Mouse (Mus musculus) heart, embryonic 15.5 days (tissue): ENCODE results near the gene Prrt1. TPM values are rescaled to one million over a fixed set of nuclear protein-coding genes. Genes with fewer than 3 reads are reported as not detected.

Experiments used
- ATAC-seq: fragments of 200-750 bp; cut with Nextera tagmentation; replicated peaks from 2 replicates; pipeline ENCODE4 v1.8.0; 2017; ENCODE audit warnings: low read depth, moderate TSS enrichment; ENCODE audit not compliant: insufficient number of reproducible peaks, insufficient read depth, low FRiP score
- H3K27ac ChIP-seq: fragments of 300-500 bp; sonication (generic); 2 replicates; pipeline ENCODE4 v1.5.1; 2015; ENCODE audit warnings: mild to moderate bottlenecking, inconsistent platforms
- H3K27me3 ChIP-seq: fragments of 300-500 bp; sonication (generic); 2 replicates; pipeline ENCODE4 v1.6.1; 2015; ENCODE audit warnings: inconsistent platforms
- H3K36me3 ChIP-seq: fragments of 300-500 bp; sonication (generic); 2 replicates; pipeline ENCODE4 v1.6.1; 2015; ENCODE audit warnings: mild to moderate bottlenecking, inconsistent platforms
- H3K4me1 ChIP-seq: fragments of 300-500 bp; sonication (generic); replicated peaks from 2 replicates; pipeline ENCODE4 v1.6.1; 2015; ENCODE audit warnings: inconsistent platforms
- H3K4me2 ChIP-seq: fragments of 300-500 bp; sonication (generic); 2 replicates; pipeline ENCODE4 v1.6.1; 2015; ENCODE audit warnings: inconsistent platforms, mild to moderate bottlenecking, moderate library complexity
- H3K4me3 ChIP-seq: fragments of 300-500 bp; sonication (generic); 2 replicates; pipeline ENCODE4 v1.5.1; 2015; ENCODE audit warnings: mild to moderate bottlenecking, inconsistent platforms
- H3K9ac ChIP-seq: fragments of 300-500 bp; sonication (generic); 2 replicates; pipeline ENCODE4 v1.6.1; 2015; ENCODE audit warnings: mild to moderate bottlenecking, inconsistent platforms
- H3K9me3 ChIP-seq: fragments of 300-500 bp; sonication (generic); replicated peaks from 2 replicates; pipeline ENCODE4 v1.6.1; 2016; ENCODE audit warnings: inconsistent platforms
- WGBS: fragments of 180-500 bp; shearing (Covaris S2); methylation state at CpG from one replicate; pipeline ENCODE4 v1.1.7; 2015; ENCODE audit warnings: mixed read lengths; 5-methylcytosine and 5-hydroxymethylcytosine counted together
- polyA plus RNA-seq: library from polyadenylated mRNA; unstranded; fragments of >200 nt; fragmentation: Nextera tagmentation; extraction: Ambion mirVana; gene quantifications from 2 replicates; pipeline ENCODE4 v1.2.1, GENCODE M21; 2015

Prrt1 gene
- polyA plus RNA-seq, 1 experiment from 2014 or later = 0.42 TPM

- ATAC-seq = no peak
- no peak overlapping the region for H3K27ac ChIP-seq
These were observed 14.6 kb downstream of the Prrt1 start for GRCm38 (mm10) chr17:34643944-34644343.

GRCm38 (mm10) chr17:34644608-34645007 is 15.3 kb downstream of the Prrt1 start, which contains the start of gene Fkbpl:
Gene Fkbpl (plus strand): TSS chr17:34644764.
- H3K36me3 ChIP-seq = peaks cover 7% of the 10 kb centered on the region; the same call in 1 of the 2 replicates
- peak within 1 kb of the TSS; percentile 84 for H3K4me2 ChIP-seq
- H3K4me3 ChIP-seq = peak within 1 kb of the TSS; percentile 66
- H3K27ac ChIP-seq = peak within 1 kb of the TSS; percentile 79
- H3K4me1 ChIP-seq = peaks cover 41% of the 10 kb centered on the region
- peak within 1 kb of the TSS; percentile 68 for H3K9ac ChIP-seq
- under 1% methylated on average over 16 of the region's 16 CpGs for WGBS
- no peaks in the 10 kb centered on the region for H3K27me3 ChIP-seq
- no peaks in the 10 kb centered on the region for H3K9me3 ChIP-seq
- peak; percentile 73 for ATAC-seq

More at GRCm38 (mm10) chr17:34643944-34644343, 14.6 kb downstream of the Prrt1 start:
- peaks cover 41% of the 10 kb centered on the region for H3K4me1 ChIP-seq
- 67% methylated on average over 10 of the region's 10 CpGs for WGBS
- no peak overlapping the region for H3K4me3 ChIP-seq
- H3K4me2 ChIP-seq = no peak overlapping the region
- no peaks in the 10 kb centered on the region for H3K9me3 ChIP-seq
- no peak overlapping the region for H3K9ac ChIP-seq
- 0 out of 2 replicates have a peak, but pooled peaks cover under 1% of the 10 kb centered on the region for H3K36me3 ChIP-seq
- no peaks in the 10 kb centered on the region for H3K27me3 ChIP-seq

- no peak for ATAC-seq
- H3K4me3 ChIP-seq = peak overlapping the region; percentile 66
- no peaks in the 10 kb centered on the region for H3K9me3 ChIP-seq
- no peaks in the 10 kb centered on the region for H3K27me3 ChIP-seq
- 38% methylated on average over 10 of the region's 10 CpGs for WGBS
- peak overlapping the region; percentile 84 for H3K4me2 ChIP-seq
- peaks cover 41% of the 10 kb centered on the region for H3K4me1 ChIP-seq
- H3K27ac ChIP-seq = peak overlapping the region; percentile 79; the same call in 1 of the 2 replicates
- H3K9ac ChIP-seq = peak overlapping the region; percentile 68
- peaks cover 12% of the 10 kb centered on the region for H3K36me3 ChIP-seq
These were observed 16.0 kb downstream of the Prrt1 start for GRCm38 (mm10) chr17:34645256-34645829.

GRCm38 (mm10) chr17:34645831-34646511 is 16.6 kb downstream of the Prrt1 start:
- no peaks in the 10 kb centered on the region for H3K27me3 ChIP-seq
- H3K4me1 ChIP-seq = peaks cover 34% of the 10 kb centered on the region
- H3K4me2 ChIP-seq = peak overlapping the region; percentile 84
- peaks cover 18% of the 10 kb centered on the region for H3K36me3 ChIP-seq
- no peaks in the 10 kb centered on the region for H3K9me3 ChIP-seq
- H3K27ac ChIP-seq = no peak overlapping the region
- no peak overlapping the region for H3K9ac ChIP-seq
- WGBS = 78% methylated on average over 30 of the region's 30 CpGs
- no peak overlapping the region for H3K4me3 ChIP-seq
- no peak for ATAC-seq

- Histone ChIP-seq H3K4me2 (peak within 1 kb of the TSS; percentile 84), H3K27me3 (no peaks in the 10 kb centered on the region), H3K9me3 (no peaks in the 10 kb centered on the region), H3K36me3 (peaks cover 30% of the 10 kb centered on the region), H3K9ac (peak within 1 kb of the TSS; percentile 88), H3K4me1 (peaks cover 29% of the 10 kb centered on the region), H3K4me3 (peak within 1 kb of the TSS; percentile 100), H3K27ac (peak within 1 kb of the TSS; percentile 76)
- ATAC-seq = peak; percentile 97
- under 1% methylated on average over 66 of the region's 66 CpGs for WGBS
These were observed 17.8 kb downstream of the Prrt1 start, which contains the start of gene Atf6b for GRCm38 (mm10) chr17:34646906-34647787. Gene Atf6b (plus strand): TSS chr17:34647146.

GRCm38 (mm10) chr17:34648141-34648890 is 19.0 kb downstream of the Prrt1 start:
- no peak overlapping the region for H3K27ac ChIP-seq
- no peaks in the 10 kb centered on the region for H3K9me3 ChIP-seq
- no peaks in the 10 kb centered on the region for H3K27me3 ChIP-seq
- no peak for ATAC-seq
- H3K4me2 ChIP-seq = peak overlapping the region; percentile 84
- peak overlapping the region; percentile 100 for H3K4me3 ChIP-seq
- peak overlapping the region; percentile 88; the same call in 1 of the 2 replicates for H3K9ac ChIP-seq
- H3K36me3 ChIP-seq = peaks cover 42% of the 10 kb centered on the region
- WGBS = 80% methylated on average over 16 of the region's 16 CpGs
- peaks cover 29% of the 10 kb centered on the region for H3K4me1 ChIP-seq

- H3K27me3 ChIP-seq = no peaks in the 10 kb centered on the region
- peaks cover 43% of the 10 kb centered on the region for H3K36me3 ChIP-seq
- WGBS = 87% methylated on average over 18 of the region's 18 CpGs
- H3K4me3 ChIP-seq = no peak overlapping the region
- H3K4me1 ChIP-seq = peaks cover 32% of the 10 kb centered on the region
- no peak for ATAC-seq
- H3K4me2 ChIP-seq = no peak overlapping the region
- H3K27ac ChIP-seq = no peak overlapping the region
- no peak overlapping the region for H3K9ac ChIP-seq
- no peaks in the 10 kb centered on the region for H3K9me3 ChIP-seq
These were observed 20.0 kb downstream of the Prrt1 start for GRCm38 (mm10) chr17:34649106-34649864.

- Histone ChIP-seq H3K4me2 (no peak overlapping the region), H3K36me3 (peaks cover 43% of the 10 kb centered on the region), H3K9me3 (no peaks in the 10 kb centered on the region), H3K4me1 (peaks cover 38% of the 10 kb centered on the region), H3K4me3 (no peak overlapping the region), H3K9ac (no peak overlapping the region), H3K27ac (no peak overlapping the region), H3K27me3 (no peaks in the 10 kb centered on the region)
- WGBS = 88% methylated on average over 14 of the region's 14 CpGs
- ATAC-seq = no peak
These were observed 21.4 kb downstream of the Prrt1 start for GRCm38 (mm10) chr17:34650781-34651180.

- no peaks in the 10 kb centered on the region for H3K9me3 ChIP-seq
- no peaks in the 10 kb centered on the region for H3K27me3 ChIP-seq
- no peak overlapping the region for H3K9ac ChIP-seq
- peaks cover 38% of the 10 kb centered on the region for H3K4me1 ChIP-seq
- no peak overlapping the region for H3K4me2 ChIP-seq
- 50% methylated on average over 19 of the region's 19 CpGs for WGBS
- ATAC-seq = no peak
- peaks cover 43% of the 10 kb centered on the region for H3K36me3 ChIP-seq
- no peak overlapping the region for H3K27ac ChIP-seq
- H3K4me3 ChIP-seq = no peak overlapping the region
These were observed 22.3 kb downstream of the Prrt1 start for GRCm38 (mm10) chr17:34651507-34652221.
